ENCODE assay signal across 8 mouse cellular contexts in the genomic region with DNA sequence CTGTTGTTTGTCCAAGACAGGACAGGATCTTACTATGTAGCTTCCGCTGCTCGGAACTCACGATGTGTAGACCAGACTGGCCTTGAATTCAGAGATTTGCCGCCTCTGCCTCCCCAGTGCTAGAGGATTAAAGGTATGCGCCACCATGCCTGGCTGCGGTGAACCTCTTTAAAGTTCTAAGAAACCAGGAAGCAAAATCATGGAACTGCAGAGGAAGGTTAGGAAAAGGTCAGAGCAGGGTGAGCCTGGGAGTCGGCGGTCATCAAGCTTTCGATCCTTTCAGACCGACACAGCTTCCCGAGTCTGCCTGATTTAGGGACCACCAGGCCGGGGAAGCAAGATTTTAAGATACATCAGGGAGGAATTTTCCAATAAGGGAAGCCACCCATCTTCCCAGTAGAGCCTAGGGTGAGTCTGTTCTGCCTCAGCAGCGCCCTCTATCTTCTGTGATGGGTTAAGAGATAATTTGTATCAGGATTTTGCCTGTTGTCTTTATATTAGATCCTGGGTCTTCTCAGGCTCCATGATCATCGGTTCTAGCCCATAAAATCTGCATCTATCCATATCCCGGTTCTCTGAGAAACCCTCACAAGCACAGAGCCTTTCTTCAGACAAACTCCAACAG. TPM values are rescaled to one million over a fixed set of nuclear protein-coding genes. Genes with fewer than 3 reads are reported as not detected.
DNase-seq lines count a peak whose midpoint lies in the region; ATAC-seq and TF ChIP-seq lines count a peak whose summit lies in the region.
"Had no signal": no experiment of that assay in that cellular context is flagged by ENCODE, and none has a peak within 500 bp of the region (broad histone marks: within the 10 kb centered on the region; RNA-seq: fewer than 3 reads in every experiment).

No protein-coding gene starts in this region.

- H3K9me3 ChIP-seq in kidney, embryonic 16.5 days (ENCODE audit: low read length), result no peaks in the 10 kb centered on the region
- H3K9me3 ChIP-seq in forebrain, embryonic 14.5 days (replicated peaks; ENCODE audit: control insufficient read depth, low read length), result no peaks in the 10 kb centered on the region
- no peaks in the 10 kb centered on the region for H3K9me3 ChIP-seq in midbrain, embryonic 16.5 days (replicated peaks; ENCODE audit: control insufficient read depth, low read length, poor library complexity, severe bottlenecking)
- H3K9me3 ChIP-seq: stomach, embryonic 15.5 days had no signal

- DNase-seq in kidney, adult 2 months, result no peak
- DNase-seq in brain, embryonic 14.5 days (ENCODE audit: low read depth), result no peak
- DNase-seq in forebrain, embryonic 14.5 days (ENCODE audit: low spot score), result no peak
- no peak for DNase-seq in cerebellum, adult 11-12 months
- DNase-seq in right cerebral cortex, postnatal 36 days (ENCODE audit: low spot score in 2 of 2), result no peak

- WGBS in kidney, embryonic 16.5 days, result 53% methylated on average over 15 of the region's 15 CpGs
- WGBS in kidney, adult 2 months, result 59% methylated on average over 15 of the region's 15 CpGs
- WGBS in forebrain, embryonic 14.5 days, result 79% methylated on average over 15 of the region's 15 CpGs
- WGBS in midbrain, embryonic 16.5 days, result 46% methylated on average over 15 of the region's 15 CpGs

- H3K4me1 ChIP-seq in kidney, embryonic 16.5 days (ENCODE audit: insufficient read depth, low read length), result peaks cover 20% of the 10 kb centered on the region
- H3K4me1 ChIP-seq in kidney, adult 2 months (ENCODE audit: control insufficient read depth, insufficient read depth, low read length), result no peaks in the 10 kb centered on the region
- peaks cover 11% of the 10 kb centered on the region for H3K4me1 ChIP-seq in forebrain, embryonic 14.5 days (ENCODE audit: control insufficient read depth, insufficient read depth, low read length)
- peaks cover 14% of the 10 kb centered on the region for H3K4me1 ChIP-seq in midbrain, embryonic 16.5 days (ENCODE audit: control insufficient read depth, insufficient read depth, low read length)

- peak overlapping the region; percentile 52; the same call in 1 of the 2 replicates for H3K27ac ChIP-seq in kidney, embryonic 16.5 days (ENCODE audit: low read length)
- H3K27ac ChIP-seq in kidney, adult 2 months (ENCODE audit: insufficient read depth, low read depth, low read length), result no peak overlapping the region
- peak overlapping the region; percentile 67 for H3K27ac ChIP-seq in forebrain, embryonic 14.5 days (ENCODE audit: low read depth, low read length)
- peak overlapping the region; percentile 57 for H3K27ac ChIP-seq in midbrain, embryonic 16.5 days (ENCODE audit: low read length)
- H3K27ac ChIP-seq: stomach, embryonic 15.5 days had no signal

- H3K9ac ChIP-seq in kidney, embryonic 16.5 days (replicated peaks; ENCODE audit: low read length), result no peak overlapping the region
- H3K9ac ChIP-seq in forebrain, embryonic 14.5 days (ENCODE audit: low read length), result no peak overlapping the region
- H3K9ac ChIP-seq in midbrain, embryonic 16.5 days (ENCODE audit: low read depth, low read length), result no peak overlapping the region
- H3K9ac ChIP-seq: stomach, embryonic 15.5 days had no signal

- H3K4me2 ChIP-seq in kidney, embryonic 16.5 days (replicated peaks; ENCODE audit: low read depth, low read length), result no peak overlapping the region
- no peak overlapping the region for H3K4me2 ChIP-seq in forebrain, embryonic 14.5 days (ENCODE audit: low read length)
- H3K4me2 ChIP-seq in midbrain, embryonic 16.5 days (ENCODE audit: low read length), result no peak overlapping the region
- H3K4me2 ChIP-seq: stomach, embryonic 15.5 days had no signal

- TF ChIP-seq POLR2A in kidney, adult 2 months (IDR thresholded peaks at IDR 0.05; ENCODE audit: low read depth, low read length), result no peak
- TF ChIP-seq POLR2A in brain, embryonic 14.5 days (IDR thresholded peaks at IDR 0.05; ENCODE audit: borderline replicate concordance, extremely low read depth, insufficient read depth, insufficient read length, poor library complexity, severe bottlenecking), result no peak

- TF ChIP-seq CTCF in kidney, adult 2 months (conservative IDR thresholded peaks at IDR 0.05; ENCODE audit: insufficient read depth, insufficient read length, low read depth, low read length), result no peak
- TF ChIP-seq CTCF in brain, embryonic 14.5 days (IDR thresholded peaks at IDR 0.05; ENCODE audit: borderline replicate concordance, extremely low read depth, insufficient read depth, insufficient read length), result peak; percentile 16; the same call in 1 of the 2 replicates

- no peak overlapping the region for H3K4me3 ChIP-seq in kidney, embryonic 16.5 days (ENCODE audit: low read length)
- H3K4me3 ChIP-seq in kidney, adult 2 months (ENCODE audit: insufficient read depth, low read depth, low read length), result no peak overlapping the region
- H3K4me3 ChIP-seq in forebrain, embryonic 14.5 days (ENCODE audit: low read depth, low read length), result no peak overlapping the region
- no peak overlapping the region for H3K4me3 ChIP-seq in midbrain, embryonic 16.5 days (ENCODE audit: low read depth, low read length)
- H3K4me3 ChIP-seq: stomach, embryonic 15.5 days had no signal

- H3K36me3 ChIP-seq in kidney, embryonic 16.5 days (ENCODE audit: insufficient read depth, low read length), result no peaks in the 10 kb centered on the region
- no peaks in the 10 kb centered on the region for H3K36me3 ChIP-seq in kidney, adult 2 months (ENCODE audit: control insufficient read depth, insufficient read depth, low read length)
- no peaks in the 10 kb centered on the region for H3K36me3 ChIP-seq in forebrain, embryonic 14.5 days (ENCODE audit: control insufficient read depth, insufficient read depth, low read length)
- H3K36me3 ChIP-seq in midbrain, embryonic 16.5 days (ENCODE audit: control insufficient read depth, insufficient read depth, low read length), result no peaks in the 10 kb centered on the region
- H3K36me3 ChIP-seq: stomach, embryonic 15.5 days had no signal

- H3K27me3 ChIP-seq in kidney, embryonic 16.5 days (ENCODE audit: insufficient read depth, low read length), result no peaks in the 10 kb centered on the region
- H3K27me3 ChIP-seq in kidney, adult 2 months (replicated peaks; ENCODE audit: control insufficient read depth, insufficient read depth, low read length), result no peaks in the 10 kb centered on the region
- no peaks in the 10 kb centered on the region for H3K27me3 ChIP-seq in forebrain, embryonic 14.5 days (replicated peaks; ENCODE audit: control insufficient read depth, insufficient read depth, low read length)
- H3K27me3 ChIP-seq in midbrain, embryonic 16.5 days (ENCODE audit: control insufficient read depth, insufficient read depth, low read depth, low read length), result no peaks in the 10 kb centered on the region
- H3K27me3 ChIP-seq: stomach, embryonic 15.5 days had no signal

- no peak for ATAC-seq in kidney, embryonic 16.5 days (ENCODE audit: low FRiP score, low TSS enrichment)
- 0 out of 2 replicates have a peak, but pooled peaks have one; percentile 11 for ATAC-seq in forebrain, embryonic 14.5 days
- ATAC-seq in midbrain, embryonic 16.5 days, result no peak

RNA-seq across cellular contexts. Expression of gene Evl, which starts 7.2 kb away (rescaled TPM):
- 40.6 and 42.8 TPM in 2 replicates for polyA plus RNA-seq in kidney, embryonic 16.5 days (2015; fragmentation: Nextera tagmentation; extraction: Ambion mirVana)
- polyA plus RNA-seq in kidney, adult 2 months (2012; rRNA removed), result 19.1 and 33.3 TPM in 2 replicates
- polyA plus RNA-seq in brain, embryonic 14.5 days (2012; rRNA removed), result 432 and 459 TPM in 2 replicates
- 208 and 232 TPM in 2 replicates for polyA plus RNA-seq in forebrain, embryonic 14.5 days (2014; fragmentation: Nextera tagmentation; extraction: Ambion mirVana)
- polyA plus RNA-seq in midbrain, embryonic 16.5 days (2015; fragmentation: Nextera tagmentation; extraction: Ambion mirVana), result 268 and 272 TPM in 2 replicates
